Mouse (Mus musculus): ENCODE data around the gene Tspyl1. TPM values are rescaled to one million over a fixed set of nuclear protein-coding genes. Genes with fewer than 3 reads are reported as not detected.

Tspyl1 gene
- polyA plus RNA-seq, 1 experiment from 2014 or later: 73.3 TPM

DNA sequence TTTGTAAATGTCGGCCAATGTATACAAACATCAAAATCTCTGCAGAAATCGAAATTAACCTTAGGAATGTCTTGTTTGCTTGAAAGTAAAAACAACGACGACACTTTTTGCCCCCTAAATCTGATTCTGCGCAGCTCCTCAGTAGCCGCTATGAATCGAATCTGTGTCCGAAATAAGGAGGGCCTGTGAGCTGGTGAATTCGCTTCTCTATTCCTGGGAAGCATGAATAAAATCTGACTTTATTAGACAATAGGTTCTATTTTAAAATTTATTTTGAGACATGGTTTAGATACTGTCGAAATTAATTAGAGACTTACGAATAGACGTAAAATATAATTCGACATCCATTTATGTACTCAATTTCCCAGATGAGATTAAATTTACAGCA lies 14.9 kb downstream of the Tspyl1 start:
- Histone ChIP-seq H3K4me3 (ENCODE audit: low read depth, low read length) (peak overlapping the region; percentile 58), H3K27ac (ENCODE audit: low read length) (no peak overlapping the region), H3K27me3 (replicated peaks; ENCODE audit: insufficient read depth, low read length) (no peaks in the 10 kb centered on the region), H3K4me2 (replicated peaks; ENCODE audit: low read depth, low read length) (peak overlapping the region; percentile 94), H3K4me1 (ENCODE audit: insufficient read depth, low read depth, low read length) (peaks cover 6% of the 10 kb centered on the region; the same call in 1 of the 2 replicates), H3K9ac (replicated peaks; ENCODE audit: low read depth) (peak overlapping the region; percentile 39), H3K36me3 (ENCODE audit: insufficient read depth, low read length) (no peaks in the 10 kb centered on the region), H3K9me3 (ENCODE audit: low read length) (no peaks in the 10 kb centered on the region)
- WGBS: 4% methylated on average over 13 of the region's 13 CpGs
- TF ChIP-seq CTCF (IDR thresholded peaks at IDR 0.05) (no peak), EP300 (IDR thresholded peaks at IDR 0.05) (no peak)
- no peak for ATAC-seq
- no peak for DNase-seq (ENCODE audit: low spot score)

DNA sequence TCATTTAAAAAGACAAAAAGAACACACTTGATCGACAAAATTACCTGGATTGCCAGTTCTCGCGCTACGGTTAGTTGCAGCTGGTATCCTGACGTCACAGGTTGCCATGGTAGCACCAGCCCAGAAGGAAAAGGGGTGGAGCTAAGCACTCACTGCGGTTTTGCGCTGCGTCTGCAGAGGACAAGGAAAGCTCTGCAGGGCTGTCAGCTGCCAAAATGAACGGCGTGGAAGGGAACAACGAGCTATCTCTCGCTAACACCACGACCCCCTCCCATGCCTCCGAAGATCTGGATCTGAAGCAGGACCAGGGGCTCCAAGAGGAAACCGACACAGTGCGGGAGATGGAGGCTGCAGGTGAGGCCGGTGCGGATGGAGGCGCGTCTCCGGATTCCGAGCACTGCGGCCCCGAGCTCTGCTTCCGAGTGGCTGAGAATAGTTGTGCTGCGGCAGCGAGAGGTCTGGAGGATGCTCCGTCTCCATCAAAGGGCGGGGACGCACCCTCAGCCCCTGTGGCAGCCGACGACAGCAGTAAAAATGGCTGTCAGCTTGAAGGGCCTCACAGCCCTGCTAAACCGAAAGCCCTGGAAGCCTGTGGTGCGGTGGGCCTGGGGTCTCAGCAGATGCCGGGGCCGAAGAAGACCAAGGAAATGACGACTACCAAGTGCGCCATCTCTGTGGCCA lies 15.4 kb downstream of the Tspyl1 start, which contains the start of gene Tspyl4:
Gene Tspyl4 (plus strand): TSS at position 144 of the 681 bp plus-strand sequence.
- Histone ChIP-seq H3K4me1 (ENCODE audit: insufficient read depth, low read depth, low read length) (peaks cover 6% of the 10 kb centered on the region; the same call in 1 of the 2 replicates), H3K27me3 (replicated peaks; ENCODE audit: insufficient read depth, low read length) (no peaks in the 10 kb centered on the region), H3K4me3 (ENCODE audit: low read depth, low read length) (peak within 1 kb of the TSS; percentile 58), H3K27ac (ENCODE audit: low read length) (peak within 1 kb of the TSS; percentile 10; the same call in 1 of the 2 replicates), H3K36me3 (ENCODE audit: insufficient read depth, low read length) (no peaks in the 10 kb centered on the region), H3K9me3 (ENCODE audit: low read length) (no peaks in the 10 kb centered on the region), H3K9ac (replicated peaks; ENCODE audit: low read depth) (peak within 1 kb of the TSS; percentile 39), H3K4me2 (replicated peaks; ENCODE audit: low read depth, low read length) (peak within 1 kb of the TSS; percentile 94)
- DNase-seq (ENCODE audit: low spot score) (peak; percentile 98), ATAC-seq (peak; percentile 97)
- under 1% methylated on average over 38 of the region's 38 CpGs for WGBS
- no peak for TF ChIP-seq EP300 (IDR thresholded peaks at IDR 0.05)
- no peak for TF ChIP-seq CTCF (IDR thresholded peaks at IDR 0.05)

DNA sequence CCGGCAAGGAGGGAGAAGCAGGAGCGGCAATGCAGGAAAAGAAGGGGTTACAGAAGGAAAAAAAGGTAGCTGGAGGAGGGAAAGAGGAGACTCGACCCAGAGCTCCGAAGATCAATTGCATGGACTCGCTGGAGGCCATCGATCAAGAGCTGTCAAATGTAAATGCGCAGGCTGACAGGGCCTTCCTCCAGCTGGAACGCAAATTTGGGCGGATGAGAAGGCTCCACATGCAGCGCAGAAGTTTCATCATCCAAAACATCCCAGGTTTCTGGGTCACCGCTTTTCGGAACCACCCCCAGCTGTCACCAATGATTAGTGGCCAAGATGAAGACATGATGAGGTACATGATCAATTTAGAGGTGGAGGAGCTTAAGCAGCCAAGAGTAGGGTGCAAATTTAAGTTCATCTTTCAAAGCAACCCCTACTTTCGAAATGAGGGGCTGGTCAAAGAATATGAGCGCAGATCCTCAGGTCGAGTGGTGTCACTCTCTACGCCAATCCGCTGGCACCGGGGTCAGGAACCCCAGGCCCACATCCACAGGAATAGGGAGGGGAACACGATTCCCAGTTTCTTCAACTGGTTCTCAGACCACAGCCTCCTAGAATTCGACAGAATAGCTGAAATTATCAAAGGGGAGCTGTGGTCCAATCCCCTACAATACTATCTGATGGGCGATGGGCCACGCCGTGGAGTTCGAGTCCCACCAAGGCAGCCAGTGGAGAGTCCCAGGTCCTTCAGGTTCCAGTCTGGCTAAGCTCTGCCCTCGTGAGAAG lies 16.2 kb downstream of the Tspyl1 start:
- Histone ChIP-seq H3K27ac (ENCODE audit: low read length) (peak overlapping the region; percentile 10; the same call in 1 of the 2 replicates), H3K4me3 (ENCODE audit: low read depth, low read length) (peak overlapping the region; percentile 58), H3K4me1 (ENCODE audit: insufficient read depth, low read depth, low read length) (peaks cover 6% of the 10 kb centered on the region; the same call in 1 of the 2 replicates), H3K9me3 (ENCODE audit: low read length) (no peaks in the 10 kb centered on the region), H3K9ac (replicated peaks; ENCODE audit: low read depth) (peak overlapping the region; percentile 39), H3K27me3 (replicated peaks; ENCODE audit: insufficient read depth, low read length) (no peaks in the 10 kb centered on the region), H3K4me2 (replicated peaks; ENCODE audit: low read depth, low read length) (peak overlapping the region; percentile 94), H3K36me3 (ENCODE audit: insufficient read depth, low read length) (no peaks in the 10 kb centered on the region)
- no peak for DNase-seq (ENCODE audit: low spot score)
- TF ChIP-seq EP300 (IDR thresholded peaks at IDR 0.05) (no peak), CTCF (IDR thresholded peaks at IDR 0.05) (no peak)
- WGBS: 44% methylated on average over 25 of the region's 25 CpGs
- no peak for ATAC-seq

DNA sequence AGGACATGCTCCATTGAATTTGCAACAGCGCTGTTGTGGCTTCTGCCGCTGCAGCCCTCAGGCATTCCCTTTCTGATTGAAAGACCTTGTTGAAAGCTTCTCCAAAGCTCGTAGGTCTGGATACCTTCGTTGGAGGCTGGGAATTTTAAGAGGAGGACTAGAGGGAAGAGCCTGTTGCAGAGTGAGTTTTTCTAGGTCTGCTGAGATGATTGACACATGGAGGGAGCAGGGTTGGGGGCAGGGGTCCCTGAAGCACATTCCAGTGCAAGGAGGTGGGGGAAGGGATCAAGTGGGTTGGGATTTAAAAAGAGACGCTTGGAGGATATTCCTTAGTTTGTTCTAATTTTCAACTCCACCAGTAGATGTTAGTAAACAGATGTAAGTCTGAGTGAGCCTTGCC lies 18.4 kb downstream of the Tspyl1 start:
- no peak for TF ChIP-seq EP300 (IDR thresholded peaks at IDR 0.05)
- TF ChIP-seq CTCF (IDR thresholded peaks at IDR 0.05): no peak
- H3K9ac ChIP-seq (replicated peaks; ENCODE audit: low read depth): no peak overlapping the region
- no peaks in the 10 kb centered on the region for H3K9me3 ChIP-seq (ENCODE audit: low read length)

DNA sequence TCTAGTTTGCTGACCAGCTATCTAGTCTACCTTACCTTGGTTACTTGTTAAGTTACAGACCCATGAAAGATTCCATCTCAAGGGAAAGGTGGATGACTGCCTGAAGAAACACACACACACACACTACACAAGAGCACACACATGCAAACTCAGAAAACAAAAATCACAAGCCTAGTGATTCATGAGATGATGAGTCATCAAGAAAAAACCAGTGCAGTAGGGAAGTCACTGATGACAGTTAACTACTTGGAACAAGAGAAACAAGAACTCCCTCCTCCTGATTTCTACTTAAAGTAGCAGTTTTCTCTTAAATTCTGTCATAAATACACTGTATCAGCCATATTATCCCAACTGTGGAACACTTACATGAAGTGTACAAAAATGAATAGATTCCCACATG lies 25.1 kb downstream of the Tspyl1 start:
- Histone ChIP-seq H3K27ac (ENCODE audit: low read length) (no peak overlapping the region), H3K4me1 (ENCODE audit: insufficient read depth, low read depth, low read length) (no peaks in the 10 kb centered on the region), H3K27me3 (replicated peaks; ENCODE audit: insufficient read depth, low read length) (no peaks in the 10 kb centered on the region), H3K9ac (replicated peaks; ENCODE audit: low read depth) (no peak overlapping the region), H3K36me3 (ENCODE audit: insufficient read depth, low read length) (no peaks in the 10 kb centered on the region), H3K9me3 (ENCODE audit: low read length) (no peaks in the 10 kb centered on the region), H3K4me2 (replicated peaks; ENCODE audit: low read depth, low read length) (no peak overlapping the region), H3K4me3 (ENCODE audit: low read depth, low read length) (no peak overlapping the region)
- TF ChIP-seq CTCF (IDR thresholded peaks at IDR 0.05) (no peak), EP300 (IDR thresholded peaks at IDR 0.05) (no peak)
- DNase-seq (ENCODE audit: low spot score): no peak
- ATAC-seq: no peak

More for the DNA sequence above, 18.4 kb downstream of the Tspyl1 start:
- Histone ChIP-seq H3K36me3 (ENCODE audit: insufficient read depth, low read length) (no peaks in the 10 kb centered on the region), H3K4me3 (ENCODE audit: low read depth, low read length) (no peak overlapping the region), H3K27ac (ENCODE audit: low read length) (no peak overlapping the region), H3K4me1 (ENCODE audit: insufficient read depth, low read depth, low read length) (peaks cover 6% of the 10 kb centered on the region; the same call in 1 of the 2 replicates), H3K4me2 (replicated peaks; ENCODE audit: low read depth, low read length) (peak overlapping the region; percentile 34; the same call in 1 of the 2 replicates), H3K27me3 (replicated peaks; ENCODE audit: insufficient read depth, low read length) (no peaks in the 10 kb centered on the region)
- ATAC-seq: no peak
- no peak for DNase-seq (ENCODE audit: low spot score)
- WGBS: 30% methylated on average over 5 of the region's 5 CpGs

Measured in lung, postnatal 0 days (tissue).